Mouse (Mus musculus) lung, embryonic 14.5 days (tissue): ENCODE results near the gene Bdkrb2. TPM values are rescaled to one million over a fixed set of nuclear protein-coding genes. Genes with fewer than 3 reads are reported as not detected.
A peak's percentile ranks its signal among the peaks of the same experiment; 100 is the strongest.

Experiments used
- ATAC-seq: fragments of 200-750 bp; cut with Nextera tagmentation; 2 replicates; pipeline ENCODE4 v1.8.0; 2017; ENCODE audit warnings: mild to moderate bottlenecking, moderate TSS enrichment, moderate library complexity; ENCODE audit not compliant: insufficient read depth
- DNase-seq: peaks from one replicate; pipeline ENCODE4 v3.0.0-alpha.2; 2015
- H3K27ac ChIP-seq: fragments of 300-500 bp; sonication (generic); 2 replicates; pipeline ENCODE4 v1.5.1; 2014; ENCODE audit warnings: low read depth, mild to moderate bottlenecking, moderate library complexity
- H3K27me3 ChIP-seq: fragments of 300-500 bp; sonication (generic); 2 replicates; pipeline ENCODE4 v1.6.1; 2014; ENCODE audit warnings: low read length, control low read depth; ENCODE audit not compliant: insufficient read depth
- H3K36me3 ChIP-seq: fragments of 300-500 bp; sonication (generic); 2 replicates; pipeline ENCODE4 v1.6.1; 2014; ENCODE audit warnings: control low read depth; ENCODE audit not compliant: insufficient read depth
- H3K4me1 ChIP-seq: fragments of 300-500 bp; sonication (generic); 2 replicates; pipeline ENCODE4 v1.6.1; 2014; ENCODE audit warnings: antibody characterized with exemption, control low read depth; ENCODE audit not compliant: insufficient read depth
- H3K4me2 ChIP-seq: fragments of 300-500 bp; sonication (generic); 2 replicates; pipeline ENCODE4 v1.6.1; 2014; ENCODE audit warnings: mild to moderate bottlenecking
- H3K4me3 ChIP-seq: fragments of 300-500 bp; sonication (generic); 2 replicates; pipeline ENCODE4 v1.5.1; 2014; ENCODE audit warnings: low read depth, low read length
- H3K9ac ChIP-seq: fragments of 300-500 bp; sonication (generic); 2 replicates; pipeline ENCODE4 v1.6.1; 2014
- H3K9me3 ChIP-seq: fragments of 300-500 bp; sonication (generic); 2 replicates; pipeline ENCODE4 v1.6.1; 2016; ENCODE audit warnings: low read depth, low read length, control low read depth
- CTCF ChIP-seq: IDR thresholded peaks from 2 replicates; pipeline ENCODE4 v1.5.1; 2016; ENCODE audit warnings: antibody characterized with exemption, low read depth
- WGBS: fragments of 180-500 bp; shearing (Covaris S2); extraction: QIAGEN DNeasy Blood & Tissue Kit; methylation state at CpG from one replicate; pipeline ENCODE4 v1.1.7; 2014; 5-methylcytosine and 5-hydroxymethylcytosine counted together
- polyA plus RNA-seq: library from polyadenylated mRNA; unstranded; fragments of >200 nt; fragmentation: Nextera tagmentation; extraction: Ambion mirVana; gene quantifications from 2 replicates; pipeline ENCODE4 v1.2.1, GENCODE M21; 2014

Bdkrb2 gene
- polyA plus RNA-seq, 1 experiment from 2014 or later: 0.21 TPM

DNA sequence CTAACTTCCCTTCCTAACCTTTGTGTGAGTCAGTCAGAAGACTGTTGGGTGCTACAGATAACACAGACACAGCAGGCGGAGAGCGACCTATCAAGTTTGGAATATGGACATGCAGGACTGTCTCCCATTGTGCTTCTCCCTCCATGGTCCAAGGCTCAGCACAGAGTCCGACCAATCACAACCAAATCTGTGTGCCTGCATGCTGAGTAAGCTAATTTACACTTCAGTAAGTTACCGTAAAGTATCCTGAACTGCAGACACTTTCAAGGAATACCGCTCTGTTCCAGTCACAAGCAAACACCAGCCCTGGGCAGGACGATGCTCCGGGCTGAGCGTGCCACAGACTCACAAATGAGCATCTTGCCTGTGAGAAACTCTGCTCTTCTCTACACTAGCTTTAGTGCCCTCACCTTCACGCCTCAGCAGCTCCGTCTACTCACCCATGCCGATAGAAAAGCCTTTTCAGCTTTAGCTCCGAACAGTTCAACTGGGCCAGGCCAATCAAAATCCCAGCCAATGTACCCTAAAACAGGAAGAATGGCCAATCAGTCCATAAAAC lies 60.0 kb downstream of the Bdkrb2 start:
- no peak for TF ChIP-seq CTCF
- ATAC-seq: no peak
- H3K9me3 ChIP-seq: no peaks in the 10 kb centered on the region
- WGBS: 91% methylated on average over 12 of the region's 12 CpGs
- no peak overlapping the region for H3K4me2 ChIP-seq
- peaks cover 75% of the 10 kb centered on the region for H3K36me3 ChIP-seq
- no peaks in the 10 kb centered on the region for H3K27me3 ChIP-seq
- H3K27ac ChIP-seq: no peak overlapping the region
- H3K4me3 ChIP-seq: no peak overlapping the region
- no peak for DNase-seq
- no peaks in the 10 kb centered on the region for H3K4me1 ChIP-seq
- H3K9ac ChIP-seq: no peak overlapping the region

DNA sequence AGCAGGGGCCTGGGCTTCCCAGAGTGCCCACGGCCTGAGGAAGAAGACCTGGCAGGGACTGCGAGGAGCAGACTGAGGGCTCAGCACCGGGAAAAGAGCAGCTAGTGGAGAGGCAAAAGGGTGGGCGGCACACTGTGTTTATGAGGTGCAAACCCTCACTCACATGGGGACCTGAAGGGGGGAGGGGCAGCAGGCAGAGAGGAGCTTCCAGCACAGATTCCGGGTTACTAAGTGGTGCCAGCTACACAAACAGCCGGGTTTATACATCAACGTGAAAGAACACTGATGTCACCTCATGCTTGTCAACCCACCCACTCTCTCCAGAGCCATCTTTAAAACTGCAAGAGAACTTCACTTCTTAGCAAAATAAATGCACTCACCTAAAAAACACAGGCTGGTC lies 62.8 kb downstream of the Bdkrb2 start:
- ATAC-seq: no peak
- TF ChIP-seq CTCF: no peak
- 50% methylated on average over 7 of the region's 7 CpGs for WGBS
- H3K4me2 ChIP-seq: no peak overlapping the region
- no peak overlapping the region for H3K4me3 ChIP-seq
- H3K9ac ChIP-seq: no peak overlapping the region
- no peaks in the 10 kb centered on the region for H3K4me1 ChIP-seq
- H3K27ac ChIP-seq: no peak overlapping the region
- H3K27me3 ChIP-seq: no peaks in the 10 kb centered on the region
- no peak for DNase-seq
- peaks cover 61% of the 10 kb centered on the region for H3K36me3 ChIP-seq
- no peaks in the 10 kb centered on the region for H3K9me3 ChIP-seq

DNA sequence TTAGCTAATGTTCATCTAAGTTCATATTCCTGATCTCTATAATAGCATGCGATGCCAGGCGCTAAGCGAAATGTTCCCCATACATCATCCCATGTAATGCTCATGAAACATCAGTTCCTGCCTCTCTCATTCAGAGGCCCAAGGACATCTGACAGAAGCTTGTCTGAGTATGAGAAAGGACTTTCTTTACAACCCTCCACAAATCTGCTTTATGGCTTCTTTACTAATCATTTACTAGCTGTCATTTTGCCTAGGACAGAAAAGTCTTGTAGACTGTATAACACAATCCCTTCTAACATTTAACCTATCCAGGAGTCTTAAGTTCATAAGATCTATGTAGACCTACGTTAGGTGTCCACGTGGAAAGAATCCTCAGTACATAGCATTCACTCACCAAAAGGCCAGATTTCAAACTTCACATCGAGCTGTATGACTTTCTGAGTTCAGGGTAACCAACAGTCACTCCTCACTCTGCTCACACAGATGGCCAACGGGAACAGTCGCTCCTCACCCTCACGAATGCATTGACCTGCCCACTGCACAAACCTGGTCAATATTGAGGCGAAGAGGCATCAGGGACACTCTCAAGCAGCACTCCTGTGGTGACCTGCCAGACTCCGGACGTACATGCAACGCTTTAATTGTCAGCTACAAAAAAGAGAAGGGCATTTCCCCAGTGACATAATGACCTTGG lies 71.5 kb downstream of the Bdkrb2 start:
- Histone ChIP-seq H3K4me1 (no peaks in the 10 kb centered on the region), H3K9me3 (no peaks in the 10 kb centered on the region), H3K36me3 (peaks cover 73% of the 10 kb centered on the region), H3K4me3 (no peak overlapping the region), H3K9ac (no peak overlapping the region), H3K27ac (no peak overlapping the region), H3K4me2 (no peak overlapping the region), H3K27me3 (no peaks in the 10 kb centered on the region)
- ATAC-seq (no peak), DNase-seq (no peak)
- 90% methylated on average over 13 of the region's 13 CpGs for WGBS
- no peak for TF ChIP-seq CTCF

DNA sequence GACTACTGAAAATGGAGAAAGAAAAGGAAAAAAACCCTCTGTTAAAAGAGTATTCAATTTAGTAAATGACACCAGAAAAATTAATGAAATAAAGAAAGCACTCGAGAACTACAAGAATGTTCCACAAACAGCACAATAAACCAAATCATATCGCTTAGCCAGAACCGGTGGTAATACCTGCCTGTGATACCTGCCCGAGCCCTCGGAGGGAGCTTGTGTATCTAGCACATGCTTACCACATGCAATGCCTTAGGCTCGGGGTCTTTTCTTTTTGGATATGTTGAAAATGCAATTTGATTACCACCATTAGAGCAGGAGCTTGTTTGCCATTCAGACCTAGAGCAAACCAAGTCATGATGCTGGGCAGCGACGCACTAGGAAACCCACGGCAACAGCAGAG lies 73.5 kb downstream of the Bdkrb2 start:
- Histone ChIP-seq H3K4me3 (no peak overlapping the region), H3K4me1 (no peaks in the 10 kb centered on the region), H3K9ac (no peak overlapping the region), H3K36me3 (peaks cover 93% of the 10 kb centered on the region), H3K27me3 (no peaks in the 10 kb centered on the region), H3K9me3 (no peaks in the 10 kb centered on the region), H3K27ac (no peak overlapping the region), H3K4me2 (no peak overlapping the region)
- DNase-seq: no peak
- ATAC-seq: no peak
- no peak for TF ChIP-seq CTCF
- 92% methylated on average over 9 of the region's 9 CpGs for WGBS

DNA sequence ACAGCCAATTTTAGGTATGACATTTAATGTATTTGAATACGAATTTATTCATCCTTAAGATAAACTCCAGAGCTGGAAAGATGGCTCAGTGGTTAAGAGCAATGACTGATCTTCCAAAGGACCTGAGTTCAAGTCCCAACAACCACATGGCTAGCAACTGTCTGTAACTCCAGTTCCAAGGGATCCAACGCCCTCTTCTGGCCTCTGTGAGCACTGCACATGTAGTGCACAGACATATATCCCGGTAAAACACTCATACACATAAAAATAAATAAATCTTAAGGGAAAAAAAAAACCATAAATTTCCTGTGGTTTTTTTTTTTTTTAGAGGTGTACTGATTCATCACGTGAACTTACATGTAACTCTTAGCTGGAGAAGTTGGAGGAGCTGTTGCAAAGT lies 74.5 kb downstream of the Bdkrb2 start:
- Histone ChIP-seq H3K27me3 (no peaks in the 10 kb centered on the region), H3K4me3 (no peak overlapping the region), H3K9ac (no peak overlapping the region), H3K36me3 (peaks cover 96% of the 10 kb centered on the region), H3K27ac (no peak overlapping the region), H3K4me2 (no peak overlapping the region), H3K4me1 (no peaks in the 10 kb centered on the region), H3K9me3 (no peaks in the 10 kb centered on the region)
- DNase-seq: peak; percentile 12
- TF ChIP-seq CTCF: peak; percentile 20; the same call in 1 of the 2 replicates
- WGBS: 70% methylated on average over 4 of the region's 4 CpGs
- no peak for ATAC-seq

DNA sequence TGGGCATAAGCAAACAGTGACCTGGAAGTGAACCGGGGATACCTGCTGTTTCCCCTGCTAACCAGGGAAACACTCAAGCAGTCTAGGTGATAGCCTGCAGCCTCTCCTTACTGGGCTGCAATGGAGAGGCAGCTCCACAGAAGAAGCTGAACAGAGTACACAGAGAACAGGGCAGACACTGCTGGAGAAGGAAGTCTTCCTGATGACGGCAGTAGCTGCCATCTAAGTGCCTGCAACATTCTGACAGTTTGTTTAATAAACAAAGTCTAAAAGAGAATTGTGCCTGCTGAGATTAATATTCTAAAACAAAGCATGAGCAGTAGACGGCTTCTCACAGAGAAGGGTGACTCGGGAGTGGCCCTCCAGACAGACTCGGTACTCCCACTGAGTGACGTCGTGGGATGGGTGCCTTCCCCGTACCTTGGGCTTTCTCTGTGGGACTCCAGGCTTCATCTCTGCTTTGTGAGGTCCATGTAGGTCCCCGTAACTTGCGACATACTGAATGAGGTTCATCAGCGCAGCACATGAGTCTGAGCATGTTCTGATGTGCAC lies 79.8 kb downstream of the Bdkrb2 start:
- H3K9ac ChIP-seq: no peak overlapping the region
- no peaks in the 10 kb centered on the region for H3K4me1 ChIP-seq
- peaks cover 98% of the 10 kb centered on the region for H3K36me3 ChIP-seq
- WGBS: 45% methylated on average over 11 of the region's 11 CpGs
- DNase-seq (peak; percentile 58), ATAC-seq (peak; percentile 69)
- no peaks in the 10 kb centered on the region for H3K9me3 ChIP-seq
- no peak overlapping the region for H3K4me2 ChIP-seq
- no peak overlapping the region for H3K4me3 ChIP-seq
- H3K27me3 ChIP-seq: no peaks in the 10 kb centered on the region
- no peak overlapping the region for H3K27ac ChIP-seq
- no peak for TF ChIP-seq CTCF

Other genes starting within 250 kb of the Bdkrb2 start
- 0.19 and 0.21 TPM in 2 replicates for gene Tunar, start 229.4 kb upstream of the Bdkrb2 start, polyA plus RNA-seq
- 2.3 and 3.0 TPM in 2 replicates for gene D430019H16Rik, start 109.4 kb upstream of the Bdkrb2 start, polyA plus RNA-seq
- not detected in 2 replicates for gene Bdkrb1, start 39.9 kb downstream of the Bdkrb2 start, polyA plus RNA-seq
- 28.4 and 30.6 TPM in 2 replicates for gene Gskip, start 121.6 kb downstream of the Bdkrb2 start, polyA plus RNA-seq
- 17.1 and 17.7 TPM in 2 replicates for gene Atg2b, start 122.0 kb downstream of the Bdkrb2 start, polyA plus RNA-seq
- gene Ak7, start 142.8 kb downstream of the Bdkrb2 start, polyA plus RNA-seq: not detected in 2 replicates
- gene Papola, start 221.5 kb downstream of the Bdkrb2 start, polyA plus RNA-seq: 181 and 185 TPM in 2 replicates